Mouse (Mus musculus) G1E (cell line): ENCODE results near the gene Slamf6. TPM values are rescaled to one million over a fixed set of nuclear protein-coding genes. Genes with fewer than 3 reads are reported as not detected.

ENCODE experiments used
- ATAC-seq: 2 replicates; pipeline ENCODE4 v1.8.0; 2016; ENCODE audit warnings: mild to moderate bottlenecking; ENCODE audit not compliant: insufficient number of reproducible peaks, poor library complexity, low FRiP score, severe bottlenecking; ENCODE audit errors: extremely low read depth
- DNase-seq: peaks from one replicate; pipeline ENCODE4 v3.0.0; 2012; ENCODE audit warnings: low spot score
- H3K27me3 ChIP-seq: 2 replicates; pipeline ENCODE4 v1.6.1; 2012; ENCODE audit warnings: mild to moderate bottlenecking, low read length, inconsistent platforms; ENCODE audit not compliant: insufficient read depth
- H3K36me3 ChIP-seq: replicated peaks from 2 replicates; pipeline ENCODE3; 2012; ENCODE audit warnings: mild to moderate bottlenecking, inconsistent platforms
- H3K4me1 ChIP-seq: 2 replicates; pipeline ENCODE4 v1.6.1; 2012; ENCODE audit warnings: low read depth, low read length, inconsistent platforms, mixed read lengths; ENCODE audit not compliant: insufficient read depth
- H3K4me3 ChIP-seq: 2 replicates; pipeline ENCODE4 v1.5.1; 2012; ENCODE audit warnings: low read depth, mild to moderate bottlenecking, inconsistent platforms, low read length, moderate library complexity, mixed read lengths
- H3K9me3 ChIP-seq: replicated peaks from 2 replicates; pipeline ENCODE4 v1.6.1; 2012; ENCODE audit warnings: inconsistent platforms
- CTCF ChIP-seq: IDR thresholded peaks from 2 replicates; pipeline ENCODE4 v1.5.1; 2012; ENCODE audit warnings: low read depth, low read length, inconsistent platforms, mixed read lengths
- GATA1 ChIP-seq: IDR thresholded peaks from 2 replicates; pipeline ENCODE4 v1.6.1; 2012; ENCODE audit warnings: borderline replicate concordance, low read length, inconsistent platforms, mixed read lengths
- GATA2 ChIP-seq: IDR thresholded peaks from 2 replicates; pipeline ENCODE4 v1.6.1; 2012; ENCODE audit warnings: low read depth, low read length, inconsistent platforms, borderline replicate concordance
- POLR2AphosphoS5 ChIP-seq: IDR thresholded peaks from 2 replicates; pipeline ENCODE4 v1.6.1; 2012; ENCODE audit warnings: low read depth, low read length, inconsistent platforms; ENCODE audit not compliant: insufficient replicate concordance
- TAL1 ChIP-seq: conservative IDR thresholded peaks from 2 replicates; pipeline ENCODE4 v1.6.1; 2012; ENCODE audit warnings: low read depth, low read length, inconsistent platforms, mixed read lengths
- polyA plus RNA-seq: library from polyadenylated mRNA; stranded (reverse); fragments of >175 nt; gene quantifications from 2 replicates; pipeline ENCODE4 v1.2.3, GENCODE M21; 2012
- total RNA-seq, 2 experiments: library from RNA; stranded (forward) in 1 of 2; stranded (reverse) in 1 of 2; fragments of 200-1000 nt in 1 of 2; fragments of >200 nt in 1 of 2; fragmentation: Nextera tagmentation in 1 of 2; gene quantifications; 2 replicates each; pipeline ENCODE4 v1.2.3; 2014 to 2017

Slamf6 gene
- total and polyA plus RNA-seq, 3 experiments = 0.44 TPM; not detected in 2

GRCm38 (mm10) chr1:171955071-171955470, 37.8 kb downstream of the Slamf6 start:
- no peaks in the 10 kb centered on the region for H3K4me1 ChIP-seq
- no peak for DNase-seq
- H3K27me3 ChIP-seq = no peaks in the 10 kb centered on the region
- ATAC-seq = no peak
- no peak overlapping the region for H3K4me3 ChIP-seq
- H3K9me3 ChIP-seq = 0 out of 2 replicates have a peak, but pooled peaks cover 5% of the 10 kb centered on the region
- TF ChIP-seq CTCF = no peak
- TF ChIP-seq GATA1 = no peak
- TF ChIP-seq POLR2AphosphoS5 = no peak
- no peak for TF ChIP-seq TAL1
- TF ChIP-seq GATA2 = no peak
- no peaks in the 10 kb centered on the region for H3K36me3 ChIP-seq

- H3K9me3 ChIP-seq = 0 out of 2 replicates have a peak, but pooled peaks cover 5% of the 10 kb centered on the region
- no peaks in the 10 kb centered on the region for H3K4me1 ChIP-seq
- H3K36me3 ChIP-seq = no peaks in the 10 kb centered on the region
- ATAC-seq (no peak), DNase-seq (no peak)
- H3K27me3 ChIP-seq = no peaks in the 10 kb centered on the region
- H3K4me3 ChIP-seq = no peak overlapping the region
- TF ChIP-seq POLR2AphosphoS5 = no peak
- no peak for TF ChIP-seq TAL1
- no peak for TF ChIP-seq GATA2
- TF ChIP-seq CTCF = no peak
These were observed 40.1 kb downstream of the Slamf6 start for GRCm38 (mm10) chr1:171957411-171957810.

- DNase-seq (no peak), ATAC-seq (no peak)
- no peak for TF ChIP-seq CTCF
- no peak for TF ChIP-seq GATA1
- TF ChIP-seq POLR2AphosphoS5 = no peak
- no peak for TF ChIP-seq GATA2
- TF ChIP-seq TAL1 = no peak
- Histone ChIP-seq H3K4me1 (no peaks in the 10 kb centered on the region), H3K27me3 (no peaks in the 10 kb centered on the region), H3K4me3 (no peak overlapping the region), H3K36me3 (no peaks in the 10 kb centered on the region), H3K9me3 (peaks cover 8% of the 10 kb centered on the region; the same call in 1 of the 2 replicates)
These were observed 43.4 kb downstream of the Slamf6 start for GRCm38 (mm10) chr1:171960726-171961125.

GRCm38 (mm10) chr1:171961704-171962103, 44.4 kb downstream of the Slamf6 start:
- Histone ChIP-seq H3K4me3 (no peak overlapping the region), H3K36me3 (no peaks in the 10 kb centered on the region), H3K9me3 (peaks cover 3% of the 10 kb centered on the region; the same call in 1 of the 2 replicates), H3K4me1 (no peaks in the 10 kb centered on the region), H3K27me3 (no peaks in the 10 kb centered on the region)
- DNase-seq (no peak), ATAC-seq (no peak)
- TF ChIP-seq CTCF = no peak
- TF ChIP-seq GATA1 = no peak
- no peak for TF ChIP-seq GATA2
- TF ChIP-seq POLR2AphosphoS5 = no peak
- no peak for TF ChIP-seq TAL1

- Histone ChIP-seq H3K4me1 (no peaks in the 10 kb centered on the region), H3K36me3 (no peaks in the 10 kb centered on the region), H3K27me3 (no peaks in the 10 kb centered on the region), H3K4me3 (no peak overlapping the region), H3K9me3 (peaks cover 3% of the 10 kb centered on the region; the same call in 1 of the 2 replicates)
- no peak for DNase-seq
- TF ChIP-seq POLR2AphosphoS5 (no peak), GATA1 (no peak), CTCF (no peak), TAL1 (no peak), GATA2 (no peak)
- ATAC-seq = no peak
These were observed 46.3 kb downstream of the Slamf6 start for GRCm38 (mm10) chr1:171963613-171964012.

- TF ChIP-seq TAL1 (no peak), GATA2 (no peak), CTCF (no peak), GATA1 (no peak), POLR2AphosphoS5 (no peak)
- DNase-seq (no peak), ATAC-seq (no peak)
- Histone ChIP-seq H3K4me1 (no peaks in the 10 kb centered on the region), H3K27me3 (no peaks in the 10 kb centered on the region), H3K4me3 (no peak overlapping the region), H3K36me3 (no peaks in the 10 kb centered on the region), H3K9me3 (peaks cover 3% of the 10 kb centered on the region; the same call in 1 of the 2 replicates)
These were observed 48.9 kb downstream of the Slamf6 start for GRCm38 (mm10) chr1:171966054-171966790.

- Histone ChIP-seq H3K9me3 (peaks cover 3% of the 10 kb centered on the region; the same call in 1 of the 2 replicates), H3K27me3 (no peaks in the 10 kb centered on the region), H3K4me3 (no peak overlapping the region), H3K4me1 (no peaks in the 10 kb centered on the region), H3K36me3 (no peaks in the 10 kb centered on the region)
- ATAC-seq = no peak
- DNase-seq = no peak
- TF ChIP-seq GATA2 = no peak
- TF ChIP-seq GATA1 = no peak
- no peak for TF ChIP-seq CTCF
- no peak for TF ChIP-seq POLR2AphosphoS5
- no peak for TF ChIP-seq TAL1
These were observed 51.9 kb downstream of the Slamf6 start for GRCm38 (mm10) chr1:171969221-171969620.
